Mouse (Mus musculus): ENCODE data around the gene Col6a6.

DNA sequence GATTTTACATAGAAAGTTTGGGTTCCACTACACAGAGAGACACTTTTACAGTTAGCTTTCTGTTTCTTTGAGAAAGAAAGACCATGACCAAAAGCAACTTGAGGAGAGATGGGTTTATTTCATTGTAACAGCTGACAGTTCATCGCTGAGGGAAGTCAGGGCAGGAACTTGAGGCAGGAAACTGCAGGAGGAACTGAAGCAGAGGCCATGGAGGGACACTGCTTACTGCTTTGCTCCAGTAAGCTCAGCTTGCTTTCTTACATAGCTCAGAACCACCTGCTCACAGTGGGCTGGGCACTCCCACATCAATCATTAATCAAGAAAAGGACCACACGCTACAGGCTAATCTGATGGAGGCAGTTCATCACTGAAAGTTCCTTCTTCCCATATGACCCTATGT lies 171.8 kb downstream of the Col6a6 start:
- TF ChIP-seq MYC (IDR thresholded peaks at IDR 0.05; ENCODE audit: low read depth, low read length) (no peak), NELFE (IDR thresholded peaks at IDR 0.05; ENCODE audit: low read depth, low read length) (no peak), MAX (IDR thresholded peaks at IDR 0.05; ENCODE audit: low read length) (no peak), TCF12 (IDR thresholded peaks at IDR 0.05; ENCODE audit: low read depth, low read length) (no peak), CTCF (IDR thresholded peaks at IDR 0.05 in 2 of 3, conservative IDR thresholded peaks at IDR 0.05 in 1 of 3; ENCODE audit: control insufficient read depth in 1 of 3, insufficient read depth in 1 of 3, low read depth in 2 of 3, low read length in 3 of 3, poor library complexity in 1 of 3, severe bottlenecking in 1 of 3) (no peak), ETS1 (IDR thresholded peaks at IDR 0.05; ENCODE audit: low read depth, low read length) (no peak), NRF1 (IDR thresholded peaks at IDR 0.05; ENCODE audit: insufficient read depth, low read depth, low read length, poor library complexity, severe bottlenecking) (no peak), EP300 (IDR thresholded peaks at IDR 0.05; ENCODE audit: low read depth in 1 of 2, low read length in 2 of 2) (no peak), POLR2A (IDR thresholded peaks at IDR 0.05; ENCODE audit: control insufficient read depth in 1 of 2, insufficient read depth in 1 of 2, low read depth in 1 of 2, low read length in 2 of 2, poor library complexity in 1 of 2) (no peak), ZNF384 (IDR thresholded peaks at IDR 0.05; ENCODE audit: low read depth, low read length) (no peak), CHD1 (IDR thresholded peaks at IDR 0.05; ENCODE audit: low read depth, low read length) (no peak), GATA1 (IDR thresholded peaks at IDR 0.05; ENCODE audit: low read depth, low read length) (no peak)
